Mouse (Mus musculus) stomach, postnatal 0 days (tissue): ENCODE results near the gene Awat1. TPM values are rescaled to one million over a fixed set of nuclear protein-coding genes. Genes with fewer than 3 reads are reported as not detected.

Experiments used
- ATAC-seq: fragments of 200-750 bp; cut with Nextera tagmentation; 2 replicates; pipeline ENCODE4 v1.8.0; 2017; ENCODE audit not compliant: low FRiP score, low TSS enrichment
- DNase-seq: peaks from one replicate; pipeline ENCODE4 v3.0.0-alpha.2; 2016; ENCODE audit warnings: low spot score
- H3K27ac ChIP-seq: fragments of 300-500 bp; sonication (generic); replicated peaks from 2 replicates; pipeline ENCODE4 v1.5.1; 2014; ENCODE audit warnings: mild to moderate bottlenecking, control low read depth
- H3K27me3 ChIP-seq: fragments of 300-500 bp; sonication (generic); 2 replicates; pipeline ENCODE4 v1.6.1; 2014; ENCODE audit warnings: low read length; ENCODE audit not compliant: control insufficient read depth, insufficient read depth
- H3K36me3 ChIP-seq: fragments of 300-500 bp; sonication (generic); 2 replicates; pipeline ENCODE4 v1.6.1; 2014; ENCODE audit warnings: low read length, mixed read lengths; ENCODE audit not compliant: control insufficient read depth, insufficient read depth
- H3K4me1 ChIP-seq: fragments of 300-500 bp; sonication (generic); replicated peaks from 2 replicates; pipeline ENCODE4 v1.6.1; 2014; ENCODE audit warnings: antibody characterized with exemption; ENCODE audit not compliant: control insufficient read depth, insufficient read depth
- H3K4me2 ChIP-seq: fragments of 300-500 bp; sonication (generic); replicated peaks from 2 replicates; pipeline ENCODE4 v1.6.1; 2014; ENCODE audit warnings: low read depth, mild to moderate bottlenecking, control low read depth, moderate library complexity
- H3K4me3 ChIP-seq: fragments of 300-500 bp; sonication (generic); 2 replicates; pipeline ENCODE4 v1.5.1; 2014; ENCODE audit warnings: low read depth, low read length, control low read depth
- H3K9ac ChIP-seq: fragments of 300-500 bp; sonication (generic); 2 replicates; pipeline ENCODE4 v1.6.1; 2014; ENCODE audit warnings: mild to moderate bottlenecking, low read length, control low read depth, mixed read lengths
- H3K9me3 ChIP-seq: fragments of 300-500 bp; sonication (generic); 2 replicates; pipeline ENCODE4 v1.6.1; 2016; ENCODE audit warnings: low read length; ENCODE audit not compliant: control insufficient read depth
- CTCF ChIP-seq: IDR thresholded peaks from 2 replicates; pipeline ENCODE4 v1.5.1; 2016; ENCODE audit warnings: antibody characterized with exemption, low read depth, mild to moderate bottlenecking, moderate library complexity
- EP300 ChIP-seq: optimal IDR thresholded peaks from 2 replicates; pipeline ENCODE3; 2016; ENCODE audit warnings: antibody characterized with exemption
- WGBS: fragments of 180-500 bp; shearing (Covaris S2); extraction: QIAGEN DNeasy Blood & Tissue Kit; methylation state at CpG from one replicate; pipeline ENCODE4 v1.1.7; 2014; 5-methylcytosine and 5-hydroxymethylcytosine counted together
- polyA plus RNA-seq: library from polyadenylated mRNA; unstranded; fragments of >200 nt; fragmentation: Nextera tagmentation; extraction: Ambion mirVana; gene quantifications from 2 replicates; pipeline ENCODE4 v1.2.1, GENCODE M21; 2015

Gene Awat1
- polyA plus RNA-seq, 1 experiment from 2014 or later: not detected

- 69% methylated on average over 4 of the region's 4 CpGs for WGBS
- Histone ChIP-seq H3K27me3 (no peaks in the 10 kb centered on the region), H3K4me2 (no peak overlapping the region), H3K4me3 (no peak overlapping the region), H3K27ac (no peak overlapping the region), H3K9me3 (no peaks in the 10 kb centered on the region), H3K9ac (no peak overlapping the region), H3K36me3 (no peaks in the 10 kb centered on the region), H3K4me1 (no peaks in the 10 kb centered on the region)
- no peak for DNase-seq
- no peak for ATAC-seq
- TF ChIP-seq EP300: no peak
- TF ChIP-seq CTCF: no peak
Observed at GRCm38 (mm10) chrX:100599755-100600154, 27.7 kb downstream of the Awat1 start.

DNA sequence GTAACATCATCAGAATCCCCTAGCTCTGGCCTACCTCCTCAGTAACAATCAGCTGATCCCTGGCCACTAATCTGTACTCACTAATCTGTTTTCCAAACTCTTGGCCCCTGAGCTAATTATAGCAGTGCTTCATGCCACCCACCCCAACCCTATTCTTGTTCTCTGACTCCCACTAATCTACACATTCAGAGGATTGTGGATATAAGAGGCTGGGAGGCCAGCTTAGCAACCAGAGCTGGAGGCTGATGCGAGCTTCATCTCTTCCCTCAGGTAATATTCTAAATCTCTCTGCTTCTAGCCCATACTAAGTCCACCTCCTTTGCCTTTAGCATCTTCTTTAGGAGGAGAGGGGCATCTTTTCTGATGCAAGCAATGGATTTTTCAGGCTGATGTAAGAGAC lies 33.3 kb downstream of the Awat1 start, which contains the start of gene Arr3:
Arr3 (plus strand) TSS at position 184 of the 400 bp plus-strand sequence.
- Histone ChIP-seq H3K27ac (no peak within 1 kb of the TSS), H3K9ac (no peak within 1 kb of the TSS), H3K9me3 (no peaks in the 10 kb centered on the region), H3K4me1 (no peaks in the 10 kb centered on the region), H3K4me2 (no peak within 1 kb of the TSS), H3K4me3 (no peak within 1 kb of the TSS), H3K36me3 (no peaks in the 10 kb centered on the region), H3K27me3 (no peaks in the 10 kb centered on the region)
- DNase-seq (no peak), ATAC-seq (no peak)
- WGBS: 85% methylated on average over 1 of the region's 1 CpGs
- no peak for TF ChIP-seq EP300
- no peak for TF ChIP-seq CTCF

DNA sequence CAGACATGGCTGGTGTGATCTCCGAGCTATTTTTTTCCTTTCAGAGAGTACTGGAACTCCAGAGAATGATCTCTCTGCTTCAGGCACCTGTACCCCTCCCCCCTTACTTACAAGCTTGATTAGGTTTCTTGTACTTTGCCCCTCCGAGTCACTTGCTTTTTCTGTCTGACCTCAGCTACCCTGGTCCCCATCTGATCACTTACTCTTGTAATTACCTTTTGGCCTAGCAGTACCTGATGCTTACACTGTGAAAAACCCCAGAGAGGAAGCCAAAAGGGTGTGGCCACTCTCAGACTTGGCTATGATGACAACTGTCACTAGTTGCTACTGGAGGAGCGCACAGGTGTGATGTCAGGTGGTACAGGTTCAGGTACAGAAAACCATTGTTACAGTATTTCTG lies 46.4 kb downstream of the Awat1 start:
- H3K27me3 ChIP-seq: no peaks in the 10 kb centered on the region

GRCm38 (mm10) chrX:100621366-100621765 lies 49.3 kb downstream of the Awat1 start:
- H3K27me3 ChIP-seq: no peaks in the 10 kb centered on the region
- TF ChIP-seq EP300 (no peak), CTCF (peak; percentile 45)
- DNase-seq: no peak

More for the DNA sequence above, 46.4 kb downstream of the Awat1 start:
- H3K4me2 ChIP-seq: no peak overlapping the region
- DNase-seq (peak; percentile 13), ATAC-seq (peak; percentile 29; the same call in 1 of the 2 replicates)
- H3K9me3 ChIP-seq: no peaks in the 10 kb centered on the region
- H3K27ac ChIP-seq: no peak overlapping the region
- no peaks in the 10 kb centered on the region for H3K36me3 ChIP-seq
- TF ChIP-seq CTCF: no peak
- no peak overlapping the region for H3K4me3 ChIP-seq
- WGBS: 48% methylated on average over 3 of the region's 3 CpGs
- H3K4me1 ChIP-seq: no peaks in the 10 kb centered on the region
- H3K9ac ChIP-seq: no peak overlapping the region

DNA sequence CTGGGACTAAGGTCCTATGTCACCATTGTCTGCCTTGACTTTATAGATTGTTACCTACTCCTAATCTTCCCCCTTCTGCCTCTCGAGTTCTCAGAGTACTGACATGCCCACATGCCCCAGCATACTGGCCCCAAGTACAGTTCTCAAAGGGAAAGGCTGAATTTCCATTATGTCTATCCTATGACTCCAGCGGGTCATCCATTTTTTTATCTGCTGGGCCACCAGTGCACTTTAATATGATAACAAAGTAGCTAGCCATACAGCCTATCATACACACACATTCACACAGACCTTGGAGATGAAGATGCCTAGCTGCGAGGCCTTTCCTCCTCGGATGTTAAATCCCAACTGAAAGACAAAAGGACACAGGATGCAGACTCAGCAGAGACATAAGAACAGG lies 52.2 kb downstream of the Awat1 start:
- Histone ChIP-seq H3K27me3 (no peaks in the 10 kb centered on the region), H3K4me3 (no peak overlapping the region), H3K27ac (no peak overlapping the region), H3K9me3 (no peaks in the 10 kb centered on the region), H3K4me1 (no peaks in the 10 kb centered on the region), H3K36me3 (no peaks in the 10 kb centered on the region), H3K4me2 (no peak overlapping the region), H3K9ac (no peak overlapping the region)
- ATAC-seq (no peak), DNase-seq (no peak)
- 98% methylated on average over 4 of the region's 4 CpGs for WGBS
- no peak for TF ChIP-seq EP300
- no peak for TF ChIP-seq CTCF

More at GRCm38 (mm10) chrX:100621366-100621765, 49.3 kb downstream of the Awat1 start:
- no peak for ATAC-seq
- H3K9ac ChIP-seq: no peak overlapping the region
- no peaks in the 10 kb centered on the region for H3K4me1 ChIP-seq
- H3K4me2 ChIP-seq: no peak overlapping the region
- H3K27ac ChIP-seq: no peak overlapping the region
- no peaks in the 10 kb centered on the region for H3K36me3 ChIP-seq
- 55% methylated on average over 2 of the region's 2 CpGs for WGBS
- H3K9me3 ChIP-seq: no peaks in the 10 kb centered on the region
- H3K4me3 ChIP-seq: no peak overlapping the region

DNA sequence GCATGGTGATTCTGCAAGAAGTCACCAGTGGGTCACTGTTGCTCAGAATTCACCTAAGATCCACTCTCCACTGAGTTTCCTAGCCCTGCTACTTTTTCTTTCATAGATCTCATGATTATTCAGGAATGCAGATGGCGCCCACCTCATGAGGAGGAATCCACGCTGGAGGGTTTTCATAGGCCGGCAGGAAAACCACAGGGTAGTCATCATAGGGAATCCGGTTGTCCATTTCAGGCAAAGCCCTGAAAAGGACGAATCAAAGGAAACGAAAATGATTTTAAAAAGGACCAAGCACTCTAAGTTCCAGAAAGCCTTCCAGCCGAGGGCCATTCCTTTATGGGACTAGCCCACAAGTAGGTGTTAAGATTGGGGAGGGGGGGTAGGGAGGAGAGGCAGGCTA lies 53.1 kb downstream of the Awat1 start:
- 31% methylated on average over 7 of the region's 7 CpGs for WGBS
- peak overlapping the region; percentile 51; the same call in 1 of the 2 replicates for H3K9ac ChIP-seq
- no peak for DNase-seq
- no peaks in the 10 kb centered on the region for H3K36me3 ChIP-seq
- H3K27ac ChIP-seq: no peak overlapping the region
- no peaks in the 10 kb centered on the region for H3K4me1 ChIP-seq
- H3K4me3 ChIP-seq: peak overlapping the region; percentile 54
- peak overlapping the region; percentile 57 for H3K4me2 ChIP-seq
- H3K9me3 ChIP-seq: no peaks in the 10 kb centered on the region
- ATAC-seq: no peak
- no peaks in the 10 kb centered on the region for H3K27me3 ChIP-seq
- no peak for TF ChIP-seq EP300
- TF ChIP-seq CTCF: no peak
